Mouse (Mus musculus): Measurements from ENCODE around the gene Prdm12.

DNA sequence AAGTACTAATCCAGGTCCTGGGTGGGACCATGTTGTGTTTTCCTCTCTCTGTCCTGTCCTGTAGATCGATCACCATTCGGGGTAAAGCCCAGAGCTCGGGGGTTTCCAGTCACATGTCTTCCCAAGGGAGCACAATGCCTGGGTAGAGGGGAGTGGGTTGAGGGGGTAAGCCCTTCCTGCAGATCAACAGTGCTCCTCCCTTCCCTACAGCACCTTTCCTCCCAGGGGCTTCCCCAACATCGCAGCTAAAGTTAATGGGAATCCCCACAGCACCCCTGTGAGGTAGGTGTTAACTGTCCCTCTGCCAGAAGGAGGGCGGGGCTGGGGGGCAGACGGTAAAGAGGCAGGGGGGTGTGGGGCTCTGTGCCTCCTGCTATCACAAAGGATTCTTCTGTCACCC lies 27.2 kb upstream of the Prdm12 start:
- TF ChIP-seq CTCF (IDR thresholded peaks at IDR 0.05; ENCODE audit: borderline replicate concordance, insufficient read depth, low read length) (no peak), POLR2A (IDR thresholded peaks at IDR 0.05; ENCODE audit: low read depth, low read length) (no peak)
